Mouse (Mus musculus) spleen, adult 2 months (tissue): ENCODE measurements at regions not wholly inside any gene's neighbourhood (a gene's known extent, or its start where the extent isn't known, plus 50 kb on each side); places are given as distances from the start of the nearest gene placed in this dataset.

Experiments used
- DNase-seq, 2 experiments: peaks; one replicate each; pipeline versions ENCODE4 v3.0.0 to v3.0.0-alpha.2; 2012 to 2021; ENCODE audit warnings: low spot score in 2 of 2, low read depth in 1 of 2
- H3K27ac ChIP-seq: fragments of 200-500 bp; 2 replicates; pipeline ENCODE4 v1.5.1; 2012; ENCODE audit warnings: low read length, inconsistent platforms; ENCODE audit not compliant: insufficient read depth
- H3K27me3 ChIP-seq: fragments of 200-500 bp; 2 replicates; pipeline ENCODE4 v1.6.1; 2012; ENCODE audit warnings: mild to moderate bottlenecking, moderate library complexity, low read length, inconsistent platforms; ENCODE audit not compliant: control insufficient read depth, insufficient read depth
- H3K36me3 ChIP-seq: fragments of 200-500 bp; 2 replicates; pipeline ENCODE4 v1.6.1; 2012; ENCODE audit warnings: mild to moderate bottlenecking, low read length, inconsistent platforms; ENCODE audit not compliant: control insufficient read depth, insufficient read depth
- H3K4me1 ChIP-seq: fragments of 200-500 bp; 2 replicates; pipeline ENCODE4 v1.6.1; 2011; ENCODE audit warnings: inconsistent platforms; ENCODE audit not compliant: control insufficient read depth, insufficient read depth, insufficient read length
- H3K4me3 ChIP-seq: fragments of 200-500 bp; 2 replicates; pipeline ENCODE4 v1.5.1; 2011; ENCODE audit warnings: mild to moderate bottlenecking, inconsistent platforms; ENCODE audit not compliant: insufficient read depth, insufficient read length; ENCODE audit errors: extremely low read depth
- CTCF ChIP-seq: fragments of 200-500 bp; IDR thresholded peaks from 2 replicates; pipeline ENCODE4 v1.5.1; 2011; ENCODE audit warnings: mild to moderate bottlenecking, inconsistent platforms; ENCODE audit not compliant: insufficient read depth, insufficient read length, insufficient replicate concordance; ENCODE audit errors: extremely low read depth
- POLR2A ChIP-seq: fragments of 200-500 bp; IDR thresholded peaks from 2 replicates; pipeline ENCODE4 v1.6.1; 2011; ENCODE audit warnings: low read depth, low read length, inconsistent platforms
- WGBS: fragments of 180-500 bp; shearing (Covaris S2); methylation state at CpG from one replicate; pipeline ENCODE4 v1.1.7; 2018; 5-methylcytosine and 5-hydroxymethylcytosine counted together

DNA sequence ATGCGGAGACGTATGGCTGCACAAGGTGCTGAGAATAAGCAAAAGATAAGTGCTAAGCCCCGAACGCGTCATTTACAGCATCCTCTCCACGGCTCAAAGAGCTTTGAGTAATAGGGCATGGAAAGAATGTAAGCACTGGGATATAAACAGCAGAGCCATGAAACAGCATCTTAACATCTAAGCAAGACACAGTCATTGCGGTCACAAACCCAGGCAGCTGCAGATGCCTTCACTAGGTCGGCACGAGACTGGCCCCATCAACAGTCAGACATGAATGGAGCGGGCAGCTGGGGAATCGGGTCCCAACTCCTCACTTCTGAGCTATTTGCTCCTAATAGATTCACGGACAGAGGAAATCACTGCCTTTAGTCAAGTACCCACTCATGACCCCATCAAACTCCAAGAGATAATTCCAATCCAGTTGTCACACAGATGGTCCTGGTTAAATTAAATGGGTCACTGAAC lies 126.4 kb upstream of the Prr30 start:
- no peak for DNase-seq
- Histone ChIP-seq H3K4me3 (no peak overlapping the region), H3K27ac (no peak overlapping the region), H3K4me1 (no peaks in the 10 kb centered on the region), H3K36me3 (no peaks in the 10 kb centered on the region), H3K27me3 (no peaks in the 10 kb centered on the region)
- TF ChIP-seq POLR2A (no peak), CTCF (no peak)
- WGBS: 44% methylated on average over 12 of the region's 12 CpGs

DNA sequence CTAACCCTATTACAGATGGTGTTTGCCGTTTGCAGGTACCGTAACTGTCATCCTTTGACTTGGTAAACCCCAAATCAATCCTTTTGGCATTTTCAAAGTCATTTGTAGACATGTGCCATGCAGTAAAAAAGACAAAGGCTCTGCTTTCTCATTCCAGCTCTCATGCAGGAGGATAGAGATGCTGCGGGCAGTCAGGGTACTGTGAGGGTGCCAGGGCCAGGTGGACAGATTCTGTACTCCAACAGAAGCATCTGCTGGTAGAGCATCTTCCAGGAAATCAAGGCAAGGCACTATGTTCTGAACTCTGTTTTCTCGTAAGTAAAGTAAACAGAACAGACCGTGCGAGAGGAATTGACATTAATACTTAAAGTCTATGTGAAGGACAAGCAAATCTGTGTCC lies 123.2 kb upstream of the Prr30 start:
- no peak overlapping the region for H3K27ac ChIP-seq
- DNase-seq: no peak
- no peaks in the 10 kb centered on the region for H3K4me1 ChIP-seq
- 93% methylated on average over 6 of the region's 6 CpGs for WGBS
- no peaks in the 10 kb centered on the region for H3K27me3 ChIP-seq
- no peak overlapping the region for H3K4me3 ChIP-seq
- no peak for TF ChIP-seq CTCF
- no peak for TF ChIP-seq POLR2A
- no peaks in the 10 kb centered on the region for H3K36me3 ChIP-seq

DNA sequence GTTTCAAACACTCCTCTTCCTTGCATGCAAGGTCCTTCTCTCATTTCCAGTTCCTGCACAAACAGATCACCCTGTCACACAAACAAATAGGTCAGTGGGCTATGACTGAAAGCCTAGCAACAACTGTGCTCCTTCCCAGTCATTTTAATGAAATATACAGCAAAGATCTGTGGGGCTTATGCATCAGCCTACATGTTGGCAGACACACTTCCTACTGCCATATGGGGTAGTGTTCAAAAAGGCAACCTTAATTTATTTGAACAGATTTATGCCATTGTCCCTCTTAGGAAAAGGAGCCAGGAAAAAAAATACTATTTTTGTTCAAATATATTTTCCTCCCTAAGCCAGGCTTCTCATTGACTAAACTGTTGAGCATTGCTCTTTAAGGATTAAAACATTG lies 107.8 kb upstream of the Prr30 start:
- no peak overlapping the region for H3K27ac ChIP-seq
- TF ChIP-seq POLR2A (no peak), CTCF (no peak)
- no peaks in the 10 kb centered on the region for H3K4me1 ChIP-seq
- no peaks in the 10 kb centered on the region for H3K27me3 ChIP-seq
- no peak for DNase-seq
- no peak overlapping the region for H3K4me3 ChIP-seq
- no peaks in the 10 kb centered on the region for H3K36me3 ChIP-seq

DNA sequence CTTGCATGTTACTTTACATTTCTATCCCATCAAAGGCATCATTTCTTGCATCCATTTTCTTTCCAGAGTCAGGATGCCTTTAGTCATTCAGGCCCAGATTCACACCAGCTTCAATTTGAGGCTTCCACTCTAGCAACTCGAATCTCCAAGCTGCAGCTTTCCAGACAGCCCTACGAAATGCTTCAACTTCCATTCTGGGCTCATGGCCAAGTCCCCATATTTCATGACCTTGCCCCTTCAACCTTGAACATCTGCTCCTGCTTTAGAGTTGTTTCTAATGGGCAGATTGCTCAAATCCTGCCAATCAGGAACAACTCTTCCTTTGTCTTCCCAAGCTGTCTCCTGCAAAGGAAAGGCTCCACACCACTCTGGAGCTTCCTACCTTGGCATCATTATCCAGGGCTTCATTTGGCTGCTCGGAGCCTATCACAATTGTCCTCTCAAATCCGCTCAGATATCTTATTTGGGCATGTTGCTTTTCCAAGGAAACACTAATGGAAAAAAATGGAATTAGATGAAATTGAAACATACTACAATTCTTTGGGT lies 104.4 kb upstream of the Prr30 start:
- no peaks in the 10 kb centered on the region for H3K36me3 ChIP-seq
- H3K4me3 ChIP-seq: no peak overlapping the region
- 72% methylated on average over 4 of the region's 4 CpGs for WGBS
- no peak overlapping the region for H3K27ac ChIP-seq
- TF ChIP-seq CTCF (no peak), POLR2A (no peak)
- H3K27me3 ChIP-seq: no peaks in the 10 kb centered on the region
- H3K4me1 ChIP-seq: no peaks in the 10 kb centered on the region
- DNase-seq: no peak

DNA sequence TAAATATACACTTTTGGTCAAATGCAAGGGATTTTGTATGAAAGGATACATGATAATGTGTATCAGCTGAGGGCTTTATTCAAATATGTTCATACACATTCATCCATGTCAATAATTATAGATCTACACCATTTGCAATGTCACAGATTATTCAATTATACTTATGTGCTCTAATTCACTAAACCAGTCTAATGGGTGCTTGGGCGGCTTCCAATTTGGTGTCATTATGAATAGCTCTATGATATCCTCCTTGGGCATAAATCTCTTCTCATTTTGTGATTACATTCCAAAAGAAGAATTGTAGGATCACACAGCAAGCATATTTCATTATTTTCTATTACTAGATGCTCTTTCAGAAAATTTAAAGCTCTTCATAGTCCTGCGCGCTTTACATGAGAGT lies 97.7 kb upstream of the Prr30 start:
- WGBS: 94% methylated on average over 3 of the region's 3 CpGs
- Histone ChIP-seq H3K27ac (no peak overlapping the region), H3K36me3 (no peaks in the 10 kb centered on the region), H3K4me3 (no peak overlapping the region), H3K27me3 (no peaks in the 10 kb centered on the region), H3K4me1 (no peaks in the 10 kb centered on the region)
- no peak for TF ChIP-seq POLR2A
- TF ChIP-seq CTCF: no peak
- no peak for DNase-seq

DNA sequence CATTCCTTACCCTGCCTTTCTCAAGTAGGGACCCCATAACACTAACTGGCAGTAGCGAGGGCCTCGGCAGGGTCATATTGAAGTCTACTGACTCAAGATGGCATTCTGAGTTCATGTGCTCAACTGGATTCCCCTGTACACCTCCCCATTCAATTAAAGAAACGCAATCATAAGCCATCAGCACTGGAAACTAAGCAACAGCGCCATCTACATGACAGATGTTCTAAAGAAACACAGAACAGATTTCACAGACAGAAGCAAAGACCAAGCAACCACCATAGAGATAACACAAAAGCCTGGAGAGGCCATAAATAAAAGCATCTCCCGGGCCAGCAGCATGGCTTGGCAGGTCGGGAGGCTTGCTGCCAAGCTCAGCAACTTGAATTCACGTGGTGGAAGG lies 94.6 kb upstream of the Prr30 start:
- TF ChIP-seq CTCF: no peak
- no peak for TF ChIP-seq POLR2A
- Histone ChIP-seq H3K27ac (no peak overlapping the region), H3K36me3 (no peaks in the 10 kb centered on the region), H3K4me3 (no peak overlapping the region), H3K4me1 (no peaks in the 10 kb centered on the region), H3K27me3 (no peaks in the 10 kb centered on the region)
- WGBS: 34% methylated on average over 7 of the region's 7 CpGs
- DNase-seq: no peak

DNA sequence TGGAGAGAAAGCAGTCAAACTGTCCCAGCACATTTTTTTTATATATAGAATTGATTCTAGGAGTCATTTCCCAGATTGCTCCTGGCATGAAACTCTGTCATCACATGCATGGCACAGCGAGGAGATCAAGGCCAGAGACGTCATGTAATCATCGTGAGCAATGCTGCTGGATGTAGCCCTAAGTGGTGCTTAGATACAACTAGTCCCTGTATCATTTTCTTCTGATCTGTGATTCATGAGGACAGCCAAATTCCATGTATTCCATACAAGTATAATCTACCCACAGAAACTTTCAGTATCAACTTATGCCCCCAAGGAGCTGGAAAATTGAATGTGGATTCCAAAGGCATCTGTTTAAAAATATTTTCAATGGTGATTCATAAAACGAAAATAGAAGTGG lies 87.6 kb upstream of the Prr30 start:
- Histone ChIP-seq H3K36me3 (no peaks in the 10 kb centered on the region), H3K4me1 (no peaks in the 10 kb centered on the region), H3K27ac (no peak overlapping the region), H3K27me3 (no peaks in the 10 kb centered on the region), H3K4me3 (no peak overlapping the region)
- 84% methylated on average over 4 of the region's 4 CpGs for WGBS
- TF ChIP-seq CTCF (no peak), POLR2A (no peak)
- DNase-seq: no peak
